In the genomic region with DNA sequence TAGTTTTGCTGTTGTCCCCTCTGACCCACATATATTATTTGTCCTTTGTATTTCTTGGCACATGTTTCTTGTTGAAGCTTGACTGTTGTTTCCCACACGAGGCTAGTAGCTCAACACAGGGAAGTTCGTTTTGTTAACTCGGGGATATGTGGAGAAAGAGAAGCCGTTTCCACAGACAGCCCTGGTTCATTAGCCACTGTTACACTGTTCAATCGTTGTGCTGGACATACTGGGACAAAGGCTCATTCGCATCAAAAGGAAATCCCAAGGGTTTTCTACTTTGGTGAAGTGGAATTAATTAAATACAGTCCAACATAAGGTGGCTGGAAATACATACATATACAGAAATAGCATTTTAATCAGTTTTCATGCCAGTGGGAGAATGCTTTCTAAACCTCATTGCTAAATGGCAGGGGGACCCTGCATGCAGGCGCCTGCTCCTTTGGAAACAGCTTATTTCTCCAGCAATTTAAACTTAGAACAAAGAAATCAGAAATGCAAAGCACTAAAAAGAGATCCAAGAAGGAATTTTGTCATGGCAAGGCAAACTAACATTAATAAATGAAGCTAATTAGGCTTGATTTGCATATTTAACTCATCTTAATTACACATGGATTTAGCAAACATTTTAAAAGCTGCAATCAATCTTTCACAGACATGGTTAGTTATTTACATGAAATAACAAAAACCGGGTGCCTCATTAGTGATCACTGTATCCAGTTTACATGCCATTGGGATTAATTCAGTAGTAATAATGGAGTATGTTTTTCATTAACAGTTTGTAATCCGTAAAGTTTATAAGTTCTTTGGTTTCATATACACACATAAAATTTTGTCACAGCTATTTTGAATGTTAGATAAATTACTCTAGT, we compare ENCODE assay signal across 18 mouse cellular contexts.
DNase-seq lines count a peak whose midpoint lies in the region; ATAC-seq lines count a peak whose summit lies in the region.
"Had no signal": no experiment of that assay in that cellular context is flagged by ENCODE, and none has a peak within 500 bp of the region (broad histone marks: within the 10 kb centered on the region; RNA-seq: fewer than 3 reads in every experiment).

No protein-coding gene starts in this region.

- peak; percentile 44; the same call in 1 of the 2 replicates for ATAC-seq in midbrain, embryonic 11.5 days (ENCODE audit: low FRiP score)
- peak; percentile 88 for ATAC-seq in forebrain, embryonic 16.5 days
- peak; percentile 82 for ATAC-seq in midbrain, embryonic 12.5 days (ENCODE audit: low FRiP score, low read depth)
- ATAC-seq: inflammation-experienced regulatory T-cells, adult 6 months; liver, postnatal 0 days had no signal

- 66% methylated on average over 9 of the region's 9 CpGs for WGBS in midbrain, embryonic 11.5 days
- WGBS in midbrain, embryonic 10.5 days: 68% methylated on average over 9 of the region's 9 CpGs
- 4% methylated on average over 9 of the region's 9 CpGs for WGBS in forebrain, embryonic 16.5 days
- WGBS in midbrain, embryonic 12.5 days: 48% methylated on average over 9 of the region's 9 CpGs

- no peak overlapping the region for H3K27ac ChIP-seq in midbrain, embryonic 11.5 days (ENCODE audit: low read depth, low read length)
- no peak overlapping the region for H3K27ac ChIP-seq in midbrain, embryonic 10.5 days (replicated peaks)
- peak overlapping the region; percentile 24; the same call in 1 of the 2 replicates for H3K27ac ChIP-seq in forebrain, embryonic 16.5 days (ENCODE audit: low read length)
- 0 out of 2 replicates have a peak overlapping the region, but pooled peaks have one; percentile 15 for H3K27ac ChIP-seq in midbrain, embryonic 12.5 days (replicated peaks)
- H3K27ac ChIP-seq: heart, embryonic 10.5 days; limb, embryonic 15.5 days had no signal

- no peaks in the 10 kb centered on the region for H3K9me3 ChIP-seq in midbrain, embryonic 11.5 days (ENCODE audit: control insufficient read depth, low read length)
- H3K9me3 ChIP-seq in midbrain, embryonic 10.5 days (replicated peaks): no peaks in the 10 kb centered on the region
- no peaks in the 10 kb centered on the region for H3K9me3 ChIP-seq in forebrain, embryonic 16.5 days (ENCODE audit: control insufficient read depth, low read length)
- no peaks in the 10 kb centered on the region for H3K9me3 ChIP-seq in midbrain, embryonic 12.5 days
- H3K9me3 ChIP-seq: heart, embryonic 10.5 days; limb, embryonic 15.5 days had no signal

- H3K4me1 ChIP-seq in midbrain, embryonic 11.5 days (ENCODE audit: control insufficient read depth, insufficient read depth, low read length): no peaks in the 10 kb centered on the region
- no peaks in the 10 kb centered on the region for H3K4me1 ChIP-seq in midbrain, embryonic 10.5 days
- H3K4me1 ChIP-seq in forebrain, embryonic 16.5 days (replicated peaks; ENCODE audit: control insufficient read depth, insufficient read depth, low read length): peaks cover 8% of the 10 kb centered on the region; the same call in 1 of the 2 replicates
- H3K4me1 ChIP-seq in midbrain, embryonic 12.5 days: no peaks in the 10 kb centered on the region
- H3K4me1 ChIP-seq: heart, embryonic 10.5 days; limb, embryonic 15.5 days had no signal

- DNase-seq in midbrain, embryonic 11.5 days (ENCODE audit: low spot score, missing footprints): no peak
- no peak for DNase-seq in midbrain, embryonic 10.5 days (ENCODE audit: low spot score)
- peak; percentile 47 for DNase-seq in retina, postnatal 1 day
- no peak for DNase-seq in left cerebral cortex, postnatal 25 days (ENCODE audit: low spot score in 2 of 2)
- DNase-seq in cerebellum, adult 11-12 months: no peak
- DNase-seq: adrenal gland, postnatal 10 days; B cell, adult 2 months; cerebellum, adult 9-11 months; gastrocnemius, postnatal 25 days; heart, postnatal 10 days; kidney, adult 9 months; liver, postnatal 0 days; lung, postnatal 4 days had no signal

- no peak overlapping the region for H3K4me2 ChIP-seq in midbrain, embryonic 11.5 days
- peak overlapping the region; percentile 42 for H3K4me2 ChIP-seq in forebrain, embryonic 16.5 days (ENCODE audit: low read length)
- 0 out of 2 replicates have a peak overlapping the region, but pooled peaks have one; percentile 3 for H3K4me2 ChIP-seq in midbrain, embryonic 12.5 days (replicated peaks)
- H3K4me2 ChIP-seq: limb, embryonic 15.5 days had no signal

- H3K9ac ChIP-seq in midbrain, embryonic 11.5 days (ENCODE audit: low read length): no peak overlapping the region
- H3K9ac ChIP-seq in forebrain, embryonic 16.5 days (replicated peaks; ENCODE audit: low read depth, low read length): no peak overlapping the region; the same call in 1 of the 2 replicates
- H3K9ac ChIP-seq in midbrain, embryonic 12.5 days (replicated peaks): no peak overlapping the region
- H3K9ac ChIP-seq: limb, embryonic 15.5 days; liver, postnatal 0 days had no signal

- H3K4me3 ChIP-seq in midbrain, embryonic 11.5 days (ENCODE audit: low read depth, low read length): no peak overlapping the region
- no peak overlapping the region for H3K4me3 ChIP-seq in midbrain, embryonic 10.5 days
- H3K4me3 ChIP-seq in forebrain, embryonic 16.5 days (replicated peaks; ENCODE audit: low read length): no peak overlapping the region
- no peak overlapping the region for H3K4me3 ChIP-seq in midbrain, embryonic 12.5 days
- H3K4me3 ChIP-seq: heart, embryonic 10.5 days; limb, embryonic 15.5 days had no signal

- no peaks in the 10 kb centered on the region for H3K27me3 ChIP-seq in midbrain, embryonic 11.5 days (ENCODE audit: control insufficient read depth, insufficient read depth, low read length)
- no peaks in the 10 kb centered on the region for H3K27me3 ChIP-seq in midbrain, embryonic 10.5 days (ENCODE audit: low read depth, poor library complexity, severe bottlenecking)
- H3K27me3 ChIP-seq in forebrain, embryonic 16.5 days (replicated peaks; ENCODE audit: control insufficient read depth, insufficient read depth, low read length): peaks cover 21% of the 10 kb centered on the region
- no peaks in the 10 kb centered on the region for H3K27me3 ChIP-seq in midbrain, embryonic 12.5 days
- H3K27me3 ChIP-seq: limb, embryonic 15.5 days had no signal

- H3K36me3 ChIP-seq in midbrain, embryonic 11.5 days (ENCODE audit: control insufficient read depth, insufficient read depth, low read length): no peaks in the 10 kb centered on the region
- no peaks in the 10 kb centered on the region for H3K36me3 ChIP-seq in midbrain, embryonic 10.5 days
- H3K36me3 ChIP-seq in forebrain, embryonic 16.5 days (ENCODE audit: control insufficient read depth, insufficient read depth): no peaks in the 10 kb centered on the region
- H3K36me3 ChIP-seq in midbrain, embryonic 12.5 days: no peaks in the 10 kb centered on the region
- H3K36me3 ChIP-seq: heart, embryonic 10.5 days; limb, embryonic 15.5 days had no signal

- intact Hi-C loops in left cerebral cortex, postnatal 25 days (cut with DNase I): no loop called here

Comparison
In these comparisons a context has a peak if more than half of its experiments do, and no peak if none do; other contexts are left out.
1. H3K27ac ChIP-seq: peak in forebrain, embryonic 16.5 days (single experiment) and midbrain, embryonic 12.5 days (single experiment); none in midbrain, embryonic 11.5 days (single experiment) and midbrain, embryonic 10.5 days (single experiment).
2. Peak in every context shown above with its lines, with median percentiles within 50 percentile points of each other: ATAC-seq.